22 mouse cellular contexts compared by ENCODE assay signal in genomic region chr5:115394836-115395235, GRCm38 (mm10). TPM values are rescaled to one million over a fixed set of nuclear protein-coding genes. Genes with fewer than 3 reads are reported as not detected.
DNase-seq lines count a peak whose midpoint lies in the region; ATAC-seq and TF ChIP-seq lines count a peak whose summit lies in the region.
"Had no signal": no experiment of that assay in that cellular context is flagged by ENCODE, and none has a peak within 500 bp of the region (broad histone marks: within the 10 kb centered on the region; RNA-seq: fewer than 3 reads in every experiment).

No protein-coding gene starts in this region.

- no peak overlapping the region for H3K9ac ChIP-seq in forebrain, embryonic 15.5 days (replicated peaks)
- H3K9ac ChIP-seq in heart, embryonic 15.5 days, result no peak overlapping the region
- H3K9ac ChIP-seq in midbrain, embryonic 16.5 days (ENCODE audit: low read depth, low read length), result no peak overlapping the region
- H3K9ac ChIP-seq: embryonic facial prominence, embryonic 12.5 days; intestine, embryonic 15.5 days; liver, embryonic 15.5 days had no signal

- ATAC-seq in forebrain, embryonic 15.5 days (replicated peaks), result no peak
- no peak for ATAC-seq in heart, embryonic 15.5 days (replicated peaks; ENCODE audit: insufficient number of reproducible peaks, insufficient read depth, low FRiP score, low read depth)
- ATAC-seq in midbrain, embryonic 16.5 days, result no peak
- ATAC-seq: activated CD4-positive, CD25-positive, alpha-beta regulatory T cell, adult 4 months; CD4-positive, CD25-positive, alpha-beta regulatory T cell, adult 4 months; intestine, embryonic 15.5 days; lung, postnatal 0 days had no signal

- TF ChIP-seq POLR2A in cerebellum, adult 2 months (IDR thresholded peaks at IDR 0.05; ENCODE audit: borderline replicate concordance, insufficient read depth, low read length), result no peak

- H3K36me3 ChIP-seq in forebrain, embryonic 10.5 days (replicated peaks), result no peaks in the 10 kb centered on the region
- no peaks in the 10 kb centered on the region for H3K36me3 ChIP-seq in forebrain, embryonic 15.5 days
- H3K36me3 ChIP-seq in heart, embryonic 15.5 days, result no peaks in the 10 kb centered on the region
- no peaks in the 10 kb centered on the region for H3K36me3 ChIP-seq in midbrain, embryonic 10.5 days
- H3K36me3 ChIP-seq in midbrain, embryonic 16.5 days (ENCODE audit: control insufficient read depth, insufficient read depth, low read length), result no peaks in the 10 kb centered on the region
- H3K36me3 ChIP-seq in embryonic facial prominence, embryonic 10.5 days (replicated peaks), result no peaks in the 10 kb centered on the region
- H3K36me3 ChIP-seq: embryonic facial prominence, embryonic 12.5 days; intestine, embryonic 15.5 days; liver, embryonic 15.5 days had no signal

- no peaks in the 10 kb centered on the region for H3K9me3 ChIP-seq in forebrain, embryonic 10.5 days
- H3K9me3 ChIP-seq in forebrain, embryonic 15.5 days, result no peaks in the 10 kb centered on the region
- H3K9me3 ChIP-seq in heart, embryonic 15.5 days (replicated peaks), result no peaks in the 10 kb centered on the region
- H3K9me3 ChIP-seq in midbrain, embryonic 10.5 days (replicated peaks), result no peaks in the 10 kb centered on the region
- H3K9me3 ChIP-seq in midbrain, embryonic 16.5 days (replicated peaks; ENCODE audit: control insufficient read depth, low read length, poor library complexity, severe bottlenecking), result no peaks in the 10 kb centered on the region
- no peaks in the 10 kb centered on the region for H3K9me3 ChIP-seq in embryonic facial prominence, embryonic 10.5 days
- H3K9me3 ChIP-seq: embryonic facial prominence, embryonic 12.5 days; intestine, embryonic 15.5 days; liver, embryonic 15.5 days had no signal

- 32% methylated on average over 10 of the region's 10 CpGs for WGBS in forebrain, embryonic 10.5 days
- 20% methylated on average over 10 of the region's 10 CpGs for WGBS in forebrain, embryonic 15.5 days
- whole genome bisulfite sequencing in heart, embryonic 15.5 days, result 27% methylated on average over 10 of the region's 10 CpGs
- WGBS in midbrain, embryonic 10.5 days, result 16% methylated on average over 10 of the region's 10 CpGs
- 20% methylated on average over 10 of the region's 10 CpGs for WGBS in midbrain, embryonic 16.5 days
- 21% methylated on average over 10 of the region's 10 CpGs for WGBS in embryonic facial prominence, embryonic 10.5 days
- 43% methylated on average over 10 of the region's 10 CpGs for WGBS in cerebellum, adult 2 months

- TF ChIP-seq CTCF in cerebellum, adult 2 months (IDR thresholded peaks at IDR 0.05; ENCODE audit: borderline replicate concordance, insufficient read depth, low read depth, low read length), result no peak

- H3K4me2 ChIP-seq in forebrain, embryonic 15.5 days (replicated peaks), result no peak overlapping the region
- peak overlapping the region; percentile 39; the same call in 1 of the 2 replicates for H3K4me2 ChIP-seq in heart, embryonic 15.5 days
- no peak overlapping the region for H3K4me2 ChIP-seq in midbrain, embryonic 16.5 days (ENCODE audit: low read length)
- H3K4me2 ChIP-seq: intestine, embryonic 15.5 days; liver, embryonic 15.5 days had no signal

- H3K27ac ChIP-seq in forebrain, embryonic 10.5 days, result peak overlapping the region; percentile 96
- no peak overlapping the region for H3K27ac ChIP-seq in forebrain, embryonic 15.5 days (replicated peaks)
- no peak overlapping the region for H3K27ac ChIP-seq in heart, embryonic 15.5 days
- H3K27ac ChIP-seq in midbrain, embryonic 10.5 days (replicated peaks), result peak overlapping the region; percentile 96
- H3K27ac ChIP-seq in midbrain, embryonic 16.5 days (ENCODE audit: low read length), result no peak overlapping the region
- peak overlapping the region; percentile 63 for H3K27ac ChIP-seq in embryonic facial prominence, embryonic 10.5 days (replicated peaks)
- H3K27ac ChIP-seq in cerebellum, adult 2 months (ENCODE audit: insufficient read depth, low read length), result no peak overlapping the region
- H3K27ac ChIP-seq: intestine, embryonic 15.5 days; liver, embryonic 15.5 days had no signal

- H3K4me3 ChIP-seq in forebrain, embryonic 10.5 days, result peak overlapping the region; percentile 27; the same call in 1 of the 2 replicates
- no peak overlapping the region for H3K4me3 ChIP-seq in forebrain, embryonic 15.5 days
- no peak overlapping the region for H3K4me3 ChIP-seq in heart, embryonic 15.5 days
- peak overlapping the region; percentile 36 for H3K4me3 ChIP-seq in midbrain, embryonic 10.5 days
- H3K4me3 ChIP-seq in midbrain, embryonic 16.5 days (ENCODE audit: low read depth, low read length), result no peak overlapping the region
- peak overlapping the region; percentile 32 for H3K4me3 ChIP-seq in embryonic facial prominence, embryonic 10.5 days
- no peak overlapping the region for H3K4me3 ChIP-seq in cerebellum, adult 2 months (replicated peaks; ENCODE audit: insufficient read depth, low read depth, low read length)
- H3K4me3 ChIP-seq: embryonic facial prominence, embryonic 12.5 days; intestine, embryonic 15.5 days; liver, embryonic 15.5 days had no signal

- peaks cover 89% of the 10 kb centered on the region for H3K4me1 ChIP-seq in forebrain, embryonic 10.5 days
- H3K4me1 ChIP-seq in forebrain, embryonic 15.5 days, result peaks cover 21% of the 10 kb centered on the region
- H3K4me1 ChIP-seq in heart, embryonic 15.5 days (replicated peaks), result peaks cover 22% of the 10 kb centered on the region
- H3K4me1 ChIP-seq in midbrain, embryonic 10.5 days, result peaks cover 94% of the 10 kb centered on the region
- peaks cover 14% of the 10 kb centered on the region for H3K4me1 ChIP-seq in midbrain, embryonic 16.5 days (ENCODE audit: control insufficient read depth, insufficient read depth, low read length)
- peaks cover 64% of the 10 kb centered on the region for H3K4me1 ChIP-seq in embryonic facial prominence, embryonic 10.5 days
- no peaks in the 10 kb centered on the region for H3K4me1 ChIP-seq in cerebellum, adult 2 months (ENCODE audit: control insufficient read depth, insufficient read depth, low read length)

- DNase-seq in forebrain, embryonic 10.5 days (ENCODE audit: extremely low spot score, low spot score), result no peak
- DNase-seq in heart, postnatal 4 days, result no peak
- DNase-seq in midbrain, embryonic 10.5 days (ENCODE audit: low spot score), result no peak
- DNase-seq in embryonic facial prominence, embryonic 10.5 days (ENCODE audit: low spot score), result no peak
- no peak for DNase-seq in cerebellum, adult 2 months
- DNase-seq: adrenal gland, postnatal 36 days; cerebellum, adult 8-10 months; heart, postnatal 36 days; thymus, postnatal 36 days had no signal

- H3K27me3 ChIP-seq in forebrain, embryonic 10.5 days (ENCODE audit: poor library complexity, severe bottlenecking), result peaks cover 10% of the 10 kb centered on the region; the same call in 1 of the 2 replicates
- H3K27me3 ChIP-seq in forebrain, embryonic 15.5 days, result no peaks in the 10 kb centered on the region
- peaks cover 27% of the 10 kb centered on the region for H3K27me3 ChIP-seq in heart, embryonic 15.5 days
- no peaks in the 10 kb centered on the region for H3K27me3 ChIP-seq in midbrain, embryonic 10.5 days (ENCODE audit: low read depth, poor library complexity, severe bottlenecking)
- no peaks in the 10 kb centered on the region for H3K27me3 ChIP-seq in midbrain, embryonic 16.5 days (ENCODE audit: control insufficient read depth, insufficient read depth, low read depth, low read length)
- peaks cover 24% of the 10 kb centered on the region; the same call in 1 of the 2 replicates for H3K27me3 ChIP-seq in embryonic facial prominence, embryonic 10.5 days (replicated peaks; ENCODE audit: low read depth, poor library complexity, severe bottlenecking)
- H3K27me3 ChIP-seq in cerebellum, adult 2 months (ENCODE audit: control insufficient read depth, insufficient read depth, low read length), result no peaks in the 10 kb centered on the region; the same call in 1 of the 2 replicates
- H3K27me3 ChIP-seq: embryonic facial prominence, embryonic 12.5 days; intestine, embryonic 15.5 days had no signal

RNA-seq across cellular contexts. Expression of gene Msi1, which starts 34.6 kb away (rescaled TPM):
- polyA plus RNA-seq in forebrain, embryonic 10.5 days (2016; fragmentation: Nextera tagmentation; extraction: Ambion mirVana), result 142 and 158 TPM in 2 replicates
- 70.0 and 75.8 TPM in 2 replicates for polyA plus RNA-seq in forebrain, embryonic 15.5 days (2015; fragmentation: Nextera tagmentation; extraction: Ambion mirVana)
- polyA plus RNA-seq in heart, embryonic 15.5 days (2015; fragmentation: Nextera tagmentation; extraction: Ambion mirVana), result 2.0 and 3.5 TPM in 2 replicates
- total RNA-seq in heart, postnatal 4 days (2021), result 1 to 10 TPM; 6.2 to 7.7 TPM
- 190 and 232 TPM in 2 replicates for polyA plus RNA-seq in midbrain, embryonic 10.5 days (2016; fragmentation: Nextera tagmentation; extraction: Ambion mirVana)
- polyA plus RNA-seq in midbrain, embryonic 16.5 days (2015; fragmentation: Nextera tagmentation; extraction: Ambion mirVana), result 47.9 and 53.7 TPM in 2 replicates
- polyA plus RNA-seq in embryonic facial prominence, embryonic 10.5 days (2016; fragmentation: Nextera tagmentation; extraction: Ambion mirVana), result 86.3 and 111 TPM in 2 replicates
- polyA plus RNA-seq in cerebellum, adult 2 months (2012; rRNA removed), result 56.5 and 60.4 TPM in 2 replicates
- total RNA-seq: common myeloid progenitor, adult 5-6 weeks; granulocyte monocyte progenitor cell, adult 5-6 weeks; megakaryocyte progenitor cell, adult 5-6 weeks; neutrophil, adult 5-6 weeks had no signal
- polyA plus RNA-seq: activated CD4-positive, CD25-positive, alpha-beta regulatory T cell, adult 4 months; CD4-positive, CD25-positive, alpha-beta regulatory T cell, adult 4 months had no signal

RNA-seq across cellular contexts. Expression of gene Cox6a1, which starts 46.1 kb away (rescaled TPM):
- 754 and 787 TPM in 2 replicates for polyA plus RNA-seq in forebrain, embryonic 10.5 days (2016; fragmentation: Nextera tagmentation; extraction: Ambion mirVana)
- polyA plus RNA-seq in forebrain, embryonic 15.5 days (2015; fragmentation: Nextera tagmentation; extraction: Ambion mirVana), result 968 and 991 TPM in 2 replicates
- 1,326 and 1,479 TPM in 2 replicates for polyA plus RNA-seq in heart, embryonic 15.5 days (2015; fragmentation: Nextera tagmentation; extraction: Ambion mirVana)
- 100 to 1,000 TPM; 619 to 662 TPM for total RNA-seq in heart, postnatal 4 days (2021)
- 861 and 874 TPM in 2 replicates for polyA plus RNA-seq in midbrain, embryonic 10.5 days (2016; fragmentation: Nextera tagmentation; extraction: Ambion mirVana)
- polyA plus RNA-seq in midbrain, embryonic 16.5 days (2015; fragmentation: Nextera tagmentation; extraction: Ambion mirVana), result 1,007 and 1,008 TPM in 2 replicates
- polyA plus RNA-seq in embryonic facial prominence, embryonic 10.5 days (2016; fragmentation: Nextera tagmentation; extraction: Ambion mirVana), result 716 and 739 TPM in 2 replicates
- 2,268 and 2,327 TPM in 2 replicates for polyA plus RNA-seq in cerebellum, adult 2 months (2012; rRNA removed)

RNA-seq across cellular contexts. Expression of gene Triap1, which starts 53.8 kb away (rescaled TPM):
- 56.6 and 57.7 TPM in 2 replicates for polyA plus RNA-seq in forebrain, embryonic 10.5 days (2016; fragmentation: Nextera tagmentation; extraction: Ambion mirVana)
- polyA plus RNA-seq in forebrain, embryonic 15.5 days (2015; fragmentation: Nextera tagmentation; extraction: Ambion mirVana), result 60.5 and 64.3 TPM in 2 replicates
- polyA plus RNA-seq in heart, embryonic 15.5 days (2015; fragmentation: Nextera tagmentation; extraction: Ambion mirVana), result 35.2 and 39.2 TPM in 2 replicates
- total RNA-seq in heart, postnatal 4 days (2021), result 10 to 100 TPM; 23.4 to 26.8 TPM
- polyA plus RNA-seq in midbrain, embryonic 10.5 days (2016; fragmentation: Nextera tagmentation; extraction: Ambion mirVana), result 56.4 and 60.8 TPM in 2 replicates
- polyA plus RNA-seq in midbrain, embryonic 16.5 days (2015; fragmentation: Nextera tagmentation; extraction: Ambion mirVana), result 47.9 and 52.6 TPM in 2 replicates
- polyA plus RNA-seq in embryonic facial prominence, embryonic 10.5 days (2016; fragmentation: Nextera tagmentation; extraction: Ambion mirVana), result 54.2 and 55.7 TPM in 2 replicates
- polyA plus RNA-seq in cerebellum, adult 2 months (2012; rRNA removed), result 29.7 and 30.3 TPM in 2 replicates

RNA-seq across cellular contexts. Expression of gene Gatc, which starts 53.9 kb away (rescaled TPM):
- 37.6 and 40.2 TPM in 2 replicates for polyA plus RNA-seq in forebrain, embryonic 10.5 days (2016; fragmentation: Nextera tagmentation; extraction: Ambion mirVana)
- 33.6 and 36.6 TPM in 2 replicates for polyA plus RNA-seq in forebrain, embryonic 15.5 days (2015; fragmentation: Nextera tagmentation; extraction: Ambion mirVana)
- 21.5 and 23.7 TPM in 2 replicates for polyA plus RNA-seq in heart, embryonic 15.5 days (2015; fragmentation: Nextera tagmentation; extraction: Ambion mirVana)
- total RNA-seq in heart, postnatal 4 days (2021), result 10 to 100 TPM; 17.3 to 19.3 TPM
- polyA plus RNA-seq in midbrain, embryonic 10.5 days (2016; fragmentation: Nextera tagmentation; extraction: Ambion mirVana), result 36.9 and 41.3 TPM in 2 replicates
- 37.8 and 43.5 TPM in 2 replicates for polyA plus RNA-seq in midbrain, embryonic 16.5 days (2015; fragmentation: Nextera tagmentation; extraction: Ambion mirVana)
- polyA plus RNA-seq in embryonic facial prominence, embryonic 10.5 days (2016; fragmentation: Nextera tagmentation; extraction: Ambion mirVana), result 34.8 and 38.0 TPM in 2 replicates
- 32.8 and 33.6 TPM in 2 replicates for polyA plus RNA-seq in cerebellum, adult 2 months (2012; rRNA removed)

Comparison
In these comparisons a context has a peak if more than half of its experiments do, and no peak if none do; other contexts are left out.
1. H3K27ac ChIP-seq: peak in forebrain, embryonic 10.5 days (single experiment), midbrain, embryonic 10.5 days (single experiment) and embryonic facial prominence, embryonic 10.5 days (single experiment); none in forebrain, embryonic 15.5 days (single experiment), heart, embryonic 15.5 days (single experiment), midbrain, embryonic 16.5 days (single experiment) and cerebellum, adult 2 months (single experiment).
2. H3K4me3 ChIP-seq: peak in forebrain, embryonic 10.5 days (single experiment), midbrain, embryonic 10.5 days (single experiment) and embryonic facial prominence, embryonic 10.5 days (single experiment); none in forebrain, embryonic 15.5 days (single experiment), heart, embryonic 15.5 days (single experiment), midbrain, embryonic 16.5 days (single experiment) and cerebellum, adult 2 months (single experiment).
3. RNA of gene Msi1, which starts 34.6 kb away (polyA plus RNA-seq): 190 to 232 TPM in midbrain, embryonic 10.5 days, 142 to 158 TPM in forebrain, embryonic 10.5 days, 86.3 to 111 TPM in embryonic facial prominence, embryonic 10.5 days, 70.0 to 75.8 TPM in forebrain, embryonic 15.5 days, 56.5 to 60.4 TPM in cerebellum, adult 2 months and 47.9 to 53.7 TPM in midbrain, embryonic 16.5 days; 2.0 to 3.5 TPM in heart, embryonic 15.5 days; every median in the first group is over 10 times any median in the second.